Mouse (Mus musculus): Measurements from ENCODE around the gene Mylk4. TPM values are rescaled to one million over a fixed set of nuclear protein-coding genes. Genes with fewer than 3 reads are reported as not detected.

Mylk4 gene
- polyA plus RNA-seq, 1 experiment, result 0.21 TPM

DNA sequence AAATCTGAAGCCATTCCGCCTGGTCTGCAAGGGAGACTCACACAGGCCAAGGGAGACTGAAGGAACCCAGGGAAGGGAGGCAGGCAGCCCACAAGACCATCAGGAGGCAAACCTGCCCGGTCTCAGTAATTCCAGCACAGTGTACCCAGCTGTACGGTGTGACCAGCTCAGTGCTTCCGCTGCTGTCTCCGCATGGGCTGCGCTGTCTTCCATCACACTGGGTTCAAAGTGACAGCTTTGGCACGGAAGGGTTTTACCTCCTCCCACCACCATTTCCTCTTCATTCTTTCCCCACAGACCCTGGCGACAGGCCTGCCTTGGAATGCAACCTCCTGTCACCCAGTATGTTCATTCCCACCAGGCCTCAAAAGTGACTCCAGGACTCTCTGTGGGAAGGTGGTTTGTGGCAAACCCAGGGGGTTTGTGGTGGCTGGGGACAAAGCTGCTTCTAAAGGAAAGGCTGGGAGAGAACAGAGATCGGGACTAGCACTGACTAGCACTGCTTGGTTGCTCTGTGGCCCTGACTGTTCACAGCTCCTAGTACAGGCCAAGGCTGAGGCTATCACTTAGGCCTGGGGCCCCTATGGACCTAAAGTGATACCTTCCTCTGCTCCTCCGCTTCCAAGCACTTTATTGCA is 77.0 kb downstream of the Mylk4 start:
- Histone ChIP-seq H3K4me3 (replicated peaks; ENCODE audit: insufficient read depth, low read depth, low read length) (no peak overlapping the region), H3K27ac (ENCODE audit: insufficient read depth, low read length) (no peak overlapping the region), H3K27me3 (ENCODE audit: control insufficient read depth, insufficient read depth, low read length) (no peaks in the 10 kb centered on the region), H3K4me1 (ENCODE audit: control insufficient read depth, insufficient read depth, low read length) (no peaks in the 10 kb centered on the region)
- TF ChIP-seq CTCF (IDR thresholded peaks at IDR 0.05; ENCODE audit: borderline replicate concordance, insufficient read depth, low read depth, low read length), result no peak
- no peak for DNase-seq
- WGBS, result 32% methylated on average over 10 of the region's 10 CpGs

GRCm38 (mm10) chr13:32705315-32705714 is 78.4 kb downstream of the Mylk4 start:
- 59% methylated on average over 1 of the region's 1 CpGs for WGBS
- Histone ChIP-seq H3K27ac (ENCODE audit: insufficient read depth, low read length) (no peak overlapping the region), H3K4me3 (replicated peaks; ENCODE audit: insufficient read depth, low read depth, low read length) (no peak overlapping the region), H3K27me3 (ENCODE audit: control insufficient read depth, insufficient read depth, low read length) (no peaks in the 10 kb centered on the region), H3K4me1 (ENCODE audit: control insufficient read depth, insufficient read depth, low read length) (no peaks in the 10 kb centered on the region)
- TF ChIP-seq POLR2A (IDR thresholded peaks at IDR 0.05; ENCODE audit: borderline replicate concordance, insufficient read depth, low read length), result no peak
- no peak for TF ChIP-seq CTCF (IDR thresholded peaks at IDR 0.05; ENCODE audit: borderline replicate concordance, insufficient read depth, low read depth, low read length)
- no peak for DNase-seq

DNA sequence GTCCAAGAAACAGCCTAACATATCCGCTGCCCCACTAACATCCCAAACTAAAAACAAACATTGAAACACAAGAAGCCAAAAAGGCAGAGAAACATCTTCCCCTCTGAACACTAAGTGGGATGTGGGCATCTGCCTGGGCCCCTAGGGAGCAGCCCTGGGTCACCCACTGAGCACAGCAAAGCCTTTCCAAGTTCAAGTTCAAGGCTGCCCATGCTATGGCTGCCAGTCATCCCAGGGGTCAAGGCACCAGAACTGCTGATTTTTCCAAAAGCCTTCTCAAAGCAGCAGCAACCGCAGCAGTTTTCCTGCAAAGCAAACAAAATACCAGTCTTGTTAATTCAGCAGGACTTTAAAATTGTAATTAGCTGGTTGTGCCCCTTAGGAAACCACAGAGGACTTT is 78.8 kb downstream of the Mylk4 start:
- H3K4me3 ChIP-seq (replicated peaks; ENCODE audit: insufficient read depth, low read depth, low read length), result no peak overlapping the region
- H3K4me1 ChIP-seq (ENCODE audit: control insufficient read depth, insufficient read depth, low read length), result no peaks in the 10 kb centered on the region
- TF ChIP-seq POLR2A (IDR thresholded peaks at IDR 0.05; ENCODE audit: borderline replicate concordance, insufficient read depth, low read length) (no peak), CTCF (IDR thresholded peaks at IDR 0.05; ENCODE audit: borderline replicate concordance, insufficient read depth, low read depth, low read length) (no peak)
- no peak for DNase-seq
- H3K27ac ChIP-seq (ENCODE audit: insufficient read depth, low read length), result no peak overlapping the region
- 82% methylated on average over 2 of the region's 2 CpGs for WGBS
- no peaks in the 10 kb centered on the region for H3K27me3 ChIP-seq (ENCODE audit: control insufficient read depth, insufficient read depth, low read length)

DNA sequence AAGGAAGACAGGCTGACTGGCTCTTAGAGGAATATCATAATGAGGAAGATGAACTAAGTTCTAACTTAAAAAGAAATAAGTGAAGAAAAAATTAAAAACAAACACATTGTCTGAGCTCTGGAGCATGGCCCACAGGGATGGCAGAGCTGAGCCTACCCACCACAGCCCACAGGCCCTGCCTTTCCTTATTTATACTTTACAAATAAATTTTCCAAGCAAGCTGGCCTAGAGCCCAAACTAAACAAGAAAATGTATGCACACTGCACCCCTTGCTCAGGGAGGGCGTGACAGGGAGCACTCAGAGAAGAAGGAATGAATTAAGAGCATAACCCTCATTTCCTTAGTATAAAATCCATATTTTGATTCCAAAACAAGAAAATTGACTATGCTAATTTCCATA is 82.2 kb downstream of the Mylk4 start:
- no peak for DNase-seq
- H3K27ac ChIP-seq (ENCODE audit: insufficient read depth, low read length), result no peak overlapping the region
- no peaks in the 10 kb centered on the region for H3K4me1 ChIP-seq (ENCODE audit: control insufficient read depth, insufficient read depth, low read length)
- H3K27me3 ChIP-seq (ENCODE audit: control insufficient read depth, insufficient read depth, low read length), result no peaks in the 10 kb centered on the region
- 43% methylated on average over 1 of the region's 1 CpGs for WGBS
- no peak for TF ChIP-seq CTCF (IDR thresholded peaks at IDR 0.05; ENCODE audit: borderline replicate concordance, insufficient read depth, low read depth, low read length)
- no peak for TF ChIP-seq POLR2A (IDR thresholded peaks at IDR 0.05; ENCODE audit: borderline replicate concordance, insufficient read depth, low read length)
- H3K4me3 ChIP-seq (replicated peaks; ENCODE audit: insufficient read depth, low read depth, low read length), result no peak overlapping the region

- Histone ChIP-seq H3K4me3 (replicated peaks; ENCODE audit: insufficient read depth, low read depth, low read length) (no peak overlapping the region), H3K27me3 (ENCODE audit: control insufficient read depth, insufficient read depth, low read length) (no peaks in the 10 kb centered on the region), H3K27ac (ENCODE audit: insufficient read depth, low read length) (no peak overlapping the region), H3K4me1 (ENCODE audit: control insufficient read depth, insufficient read depth, low read length) (no peaks in the 10 kb centered on the region)
- TF ChIP-seq POLR2A (IDR thresholded peaks at IDR 0.05; ENCODE audit: borderline replicate concordance, insufficient read depth, low read length) (no peak), CTCF (IDR thresholded peaks at IDR 0.05; ENCODE audit: borderline replicate concordance, insufficient read depth, low read depth, low read length) (no peak)
- WGBS, result 97% methylated on average over 1 of the region's 1 CpGs
- no peak for DNase-seq
These were observed 84.4 kb downstream of the Mylk4 start for GRCm38 (mm10) chr13:32699376-32699775.

DNA sequence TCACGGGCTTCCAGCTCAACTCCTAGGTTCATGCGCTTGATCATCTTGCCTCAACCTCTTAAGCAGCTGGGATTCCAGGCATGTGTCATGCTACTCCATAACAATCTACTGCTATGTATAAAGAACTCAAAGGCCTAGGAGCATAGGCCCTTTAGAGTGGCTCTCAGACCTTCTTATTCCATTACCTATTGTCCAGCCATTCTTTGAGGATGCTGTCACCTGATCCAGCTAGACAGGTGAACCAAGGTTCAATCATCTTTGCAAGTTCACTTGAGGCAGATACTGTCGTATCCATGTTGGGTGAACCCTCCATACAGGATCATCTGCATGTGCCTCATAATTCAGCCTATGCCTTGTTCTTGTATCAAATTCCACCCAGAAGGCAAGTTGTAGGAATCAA is 84.8 kb downstream of the Mylk4 start:
- Histone ChIP-seq H3K4me3 (replicated peaks; ENCODE audit: insufficient read depth, low read depth, low read length) (no peak overlapping the region), H3K27me3 (ENCODE audit: control insufficient read depth, insufficient read depth, low read length) (no peaks in the 10 kb centered on the region), H3K4me1 (ENCODE audit: control insufficient read depth, insufficient read depth, low read length) (no peaks in the 10 kb centered on the region), H3K27ac (ENCODE audit: insufficient read depth, low read length) (no peak overlapping the region)
- WGBS, result 94% methylated on average over 3 of the region's 3 CpGs
- no peak for DNase-seq
- TF ChIP-seq POLR2A (IDR thresholded peaks at IDR 0.05; ENCODE audit: borderline replicate concordance, insufficient read depth, low read length) (no peak), CTCF (IDR thresholded peaks at IDR 0.05; ENCODE audit: borderline replicate concordance, insufficient read depth, low read depth, low read length) (no peak)

DNA sequence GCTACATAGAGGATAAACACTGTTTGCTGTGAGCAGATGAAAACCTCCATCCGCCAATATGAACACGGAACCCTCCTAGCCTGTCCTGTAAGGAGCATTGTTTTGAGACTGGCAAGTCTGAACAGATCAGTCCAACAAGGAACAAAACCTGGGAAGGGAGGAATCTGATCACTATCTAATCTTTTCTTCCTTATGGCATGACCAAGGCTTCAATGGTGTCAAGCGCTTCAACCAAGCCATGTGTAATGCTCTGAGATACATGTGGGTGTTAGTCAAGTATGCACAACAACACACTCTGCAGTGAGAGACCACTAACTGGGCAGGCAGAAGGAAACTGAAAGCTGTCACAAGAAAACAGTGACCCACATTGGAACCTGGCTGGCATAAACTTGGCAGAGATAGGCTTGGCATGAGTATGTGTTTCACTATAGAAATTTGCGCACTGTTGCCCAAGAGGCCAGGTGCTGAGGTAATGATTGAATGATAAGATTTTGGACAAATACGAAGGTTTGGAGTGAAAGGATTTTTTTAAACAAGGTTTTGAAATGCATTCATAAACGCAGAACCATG is 89.8 kb downstream of the Mylk4 start:
- TF ChIP-seq POLR2A (IDR thresholded peaks at IDR 0.05; ENCODE audit: borderline replicate concordance, insufficient read depth, low read length), result no peak
- 53% methylated on average over 6 of the region's 6 CpGs for WGBS
- H3K4me1 ChIP-seq (ENCODE audit: control insufficient read depth, insufficient read depth, low read length), result no peaks in the 10 kb centered on the region
- no peaks in the 10 kb centered on the region for H3K27me3 ChIP-seq (ENCODE audit: control insufficient read depth, insufficient read depth, low read length)
- H3K27ac ChIP-seq (ENCODE audit: insufficient read depth, low read length), result no peak overlapping the region
- H3K4me3 ChIP-seq (replicated peaks; ENCODE audit: insufficient read depth, low read depth, low read length), result no peak overlapping the region
- no peak for DNase-seq

DNA sequence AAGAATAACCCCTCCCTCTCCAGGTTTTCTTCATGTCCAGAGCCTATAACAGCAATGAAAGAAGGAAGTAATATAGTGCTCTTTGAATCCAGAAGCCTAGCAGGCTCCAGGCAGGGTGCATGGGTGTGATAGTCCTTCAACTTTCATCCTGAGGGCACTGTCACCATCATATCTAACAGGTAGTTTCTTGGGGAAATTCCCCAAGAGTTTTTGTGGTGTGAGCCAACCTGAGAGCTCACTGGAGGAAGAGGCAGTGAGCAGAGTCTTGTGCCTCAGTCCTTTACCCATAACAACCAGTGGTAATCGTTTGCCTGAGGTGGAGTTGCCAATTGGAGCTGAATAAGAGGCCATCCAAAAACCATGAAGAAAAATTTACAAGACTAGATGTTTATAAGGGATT is 91.2 kb downstream of the Mylk4 start:
- 71% methylated on average over 1 of the region's 1 CpGs for WGBS
- DNase-seq, result no peak
- Histone ChIP-seq H3K4me1 (ENCODE audit: control insufficient read depth, insufficient read depth, low read length) (no peaks in the 10 kb centered on the region), H3K27me3 (ENCODE audit: control insufficient read depth, insufficient read depth, low read length) (no peaks in the 10 kb centered on the region), H3K4me3 (replicated peaks; ENCODE audit: insufficient read depth, low read depth, low read length) (no peak overlapping the region), H3K27ac (ENCODE audit: insufficient read depth, low read length) (no peak overlapping the region)
- TF ChIP-seq POLR2A (IDR thresholded peaks at IDR 0.05; ENCODE audit: borderline replicate concordance, insufficient read depth, low read length) (no peak), CTCF (IDR thresholded peaks at IDR 0.05; ENCODE audit: borderline replicate concordance, insufficient read depth, low read depth, low read length) (no peak)
